Mouse (Mus musculus): ENCODE measurements around the gene Nrarp.

DNA sequence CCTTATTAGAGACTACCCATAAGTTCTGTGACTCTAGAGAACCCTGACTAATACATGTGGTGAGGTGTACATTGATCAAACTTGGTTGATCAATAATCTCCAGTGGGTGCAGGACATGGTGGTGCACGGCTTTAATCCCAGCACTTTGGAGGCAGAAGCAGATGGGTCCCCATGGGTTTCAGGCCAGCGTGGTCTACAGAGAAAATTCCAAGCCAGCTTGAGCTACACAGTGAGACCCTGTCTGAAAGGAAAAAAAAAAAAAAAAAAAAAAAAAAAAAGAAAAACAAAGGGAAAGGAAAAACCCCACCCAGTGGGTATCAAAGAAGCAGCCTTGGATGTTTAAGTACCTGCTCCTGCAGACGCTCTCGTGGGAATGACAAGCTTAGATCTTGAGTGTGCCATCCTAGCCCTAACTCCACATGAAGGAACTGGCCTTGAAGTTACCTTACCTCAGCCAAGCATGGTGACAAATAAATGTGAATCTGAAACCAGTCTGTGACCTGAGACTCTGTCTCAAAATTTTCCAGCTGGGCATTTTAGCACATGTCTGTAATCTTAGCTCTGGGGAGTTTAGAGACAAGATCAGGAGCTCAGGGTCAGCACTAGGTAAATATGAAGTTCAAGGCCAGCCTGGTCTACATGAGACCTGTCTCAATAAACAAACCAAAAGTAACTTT, 29.1 kb upstream of the Nrarp start:
- TF ChIP-seq POLR2A (IDR thresholded peaks at IDR 0.05; ENCODE audit: insufficient read depth, low read depth, low read length): no peak
- TF ChIP-seq CTCF (IDR thresholded peaks at IDR 0.05; ENCODE audit: insufficient read depth, low read depth, low read length): no peak
